8 mouse cellular contexts compared by ENCODE assay signal in the genomic region with DNA sequence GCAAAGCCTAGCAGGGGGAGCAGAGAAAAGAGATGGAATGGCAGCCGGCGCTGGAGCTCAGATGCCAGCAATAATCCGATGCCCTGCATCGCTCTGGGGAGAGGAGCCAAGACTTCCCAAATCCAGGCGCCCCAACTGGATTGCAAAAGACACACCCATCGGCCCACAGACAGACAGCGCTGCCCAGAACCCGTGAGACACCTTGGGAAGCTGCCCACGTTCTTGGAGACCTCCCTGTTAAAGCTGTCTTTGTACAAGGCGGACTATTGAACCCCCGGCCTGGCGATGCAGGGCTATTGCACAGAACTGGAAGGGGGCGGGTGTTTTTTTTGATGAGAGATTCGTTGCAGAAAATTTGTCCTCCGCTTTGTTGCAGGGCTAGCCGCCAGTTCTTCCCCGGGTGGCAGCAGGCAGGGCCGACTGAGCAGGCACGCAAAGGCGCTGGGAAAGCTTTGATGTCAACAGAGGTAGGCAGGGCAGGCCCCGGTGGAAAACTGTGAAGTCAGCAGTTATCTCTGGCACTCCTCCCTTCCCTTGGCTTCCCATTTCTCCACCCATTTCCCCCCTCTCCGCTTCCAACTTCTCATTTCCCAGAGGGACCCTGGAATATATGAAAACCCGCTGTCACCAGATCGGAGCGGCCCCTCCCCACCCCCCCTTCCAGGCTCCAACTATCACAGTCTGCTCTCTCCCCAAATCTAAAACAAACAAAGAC. TPM values are rescaled to one million over a fixed set of nuclear protein-coding genes. Genes with fewer than 3 reads are reported as not detected.
DNase-seq lines count a peak whose midpoint lies in the region; ATAC-seq and TF ChIP-seq lines count a peak whose summit lies in the region.

No protein-coding gene starts in this region.

- TF ChIP-seq CTCF in thymus, adult 2 months (IDR thresholded peaks at IDR 0.05; ENCODE audit: borderline replicate concordance, control insufficient read depth, extremely low read depth, insufficient read depth, low read length, poor library complexity) = no peak

- 9% methylated on average over 25 of the region's 25 CpGs for WGBS in hindbrain, embryonic 12.5 days
- WGBS in thymus, adult 2 months = 78% methylated on average over 25 of the region's 25 CpGs

- peaks cover 13% of the 10 kb centered on the region for H3K4me1 ChIP-seq in hindbrain, embryonic 12.5 days
- 0 out of 2 replicates have a peak, but pooled peaks cover 9% of the 10 kb centered on the region for H3K4me1 ChIP-seq in thymus, adult 2 months (replicated peaks; ENCODE audit: control insufficient read depth, insufficient read depth, low read length)

- ATAC-seq in hindbrain, embryonic 12.5 days (ENCODE audit: low FRiP score) = peak; percentile 43; the same call in 1 of the 2 replicates

- DNase-seq in Muller cell, postnatal 12 days (ENCODE audit: inconsistent ontology term) = peak; percentile 46
- peak; percentile 20 for DNase-seq in cerebellum, adult 9-11 months
- DNase-seq in frontal cortex, postnatal 36 days (ENCODE audit: low spot score in 2 of 2) = peak; percentile 32 to 36
- DNase-seq in layer of hippocampus, postnatal 25 days (ENCODE audit: extremely low spot score in 1 of 2, low spot score in 1 of 2) = peak; percentile 24 to 27
- DNase-seq in lung, postnatal 10 days = peak; percentile 74
- DNase-seq in right cerebral cortex, adult 18-20 months = peak; percentile 38
- no peak for DNase-seq in thymus, adult 2 months

- peak overlapping the region; percentile 55 for H3K4me2 ChIP-seq in hindbrain, embryonic 12.5 days (replicated peaks)

- H3K4me3 ChIP-seq in hindbrain, embryonic 12.5 days = peak overlapping the region; percentile 24
- no peak overlapping the region for H3K4me3 ChIP-seq in thymus, adult 2 months (ENCODE audit: control insufficient read depth, insufficient read depth, low read length)

- no peaks in the 10 kb centered on the region for H3K9me3 ChIP-seq in hindbrain, embryonic 12.5 days (replicated peaks)

- H3K9ac ChIP-seq in hindbrain, embryonic 12.5 days = peak overlapping the region; percentile 51; the same call in 1 of the 2 replicates

- H3K36me3 ChIP-seq in hindbrain, embryonic 12.5 days = no peaks in the 10 kb centered on the region
- no peaks in the 10 kb centered on the region for H3K36me3 ChIP-seq in thymus, adult 2 months (ENCODE audit: control insufficient read depth, insufficient read depth, low read length)

- 0 out of 2 replicates have a peak overlapping the region, but pooled peaks have one; percentile 3 for H3K27ac ChIP-seq in hindbrain, embryonic 12.5 days
- H3K27ac ChIP-seq in thymus, adult 2 months (ENCODE audit: control insufficient read depth, insufficient read depth, low read length) = no peak overlapping the region

- no peaks in the 10 kb centered on the region for H3K27me3 ChIP-seq in hindbrain, embryonic 12.5 days
- no peaks in the 10 kb centered on the region for H3K27me3 ChIP-seq in thymus, adult 2 months (ENCODE audit: control insufficient read depth, insufficient read depth, low read length)

- no peak for TF ChIP-seq POLR2A in thymus, adult 2 months (IDR thresholded peaks at IDR 0.05; ENCODE audit: control insufficient read depth, extremely low read depth, insufficient read depth, low read length, poor library complexity)

RNA-seq across cellular contexts. Expression of gene Eml4, which starts 28.0 kb away (rescaled TPM):
- 57.9 and 59.7 TPM in 2 replicates for polyA plus RNA-seq in hindbrain, embryonic 12.5 days (2016; fragmentation: Nextera tagmentation; extraction: Ambion mirVana)
- total RNA-seq in layer of hippocampus, postnatal 25 days (2021) = 10 to 100 TPM; 24.8 to 25.9 TPM
- 13.0 and 14.6 TPM in 2 replicates for polyA plus RNA-seq in thymus, adult 2 months (2012; rRNA removed)
